Mouse (Mus musculus) embryonic facial prominence, embryonic 12.5 days (tissue): ENCODE data around the gene Gm20521. TPM values are rescaled to one million over a fixed set of nuclear protein-coding genes. Genes with fewer than 3 reads are reported as not detected.

Source experiments
- ATAC-seq: fragments of 200-750 bp; cut with Nextera tagmentation; 2 replicates; pipeline ENCODE4 v1.8.0; 2017; ENCODE audit not compliant: insufficient number of reproducible peaks, insufficient read depth, low FRiP score, low TSS enrichment
- H3K27ac ChIP-seq: fragments of 300-500 bp; sonication (generic); 2 replicates; pipeline ENCODE4 v1.5.1; 2016; ENCODE audit warnings: mild to moderate bottlenecking
- H3K27me3 ChIP-seq: fragments of 300-500 bp; sonication (generic); 2 replicates; pipeline ENCODE4 v1.6.1; 2016; ENCODE audit warnings: mild to moderate bottlenecking, moderate library complexity
- H3K36me3 ChIP-seq: fragments of 300-500 bp; sonication (generic); 2 replicates; pipeline ENCODE4 v1.6.1; 2016; ENCODE audit warnings: mild to moderate bottlenecking
- H3K4me1 ChIP-seq: fragments of 300-500 bp; sonication (generic); 2 replicates; pipeline ENCODE4 v1.6.1; 2016
- H3K4me2 ChIP-seq: fragments of 300-500 bp; sonication (generic); replicated peaks from 2 replicates; pipeline ENCODE4 v1.6.1; 2016; ENCODE audit warnings: mild to moderate bottlenecking, moderate library complexity
- H3K4me3 ChIP-seq: fragments of 300-500 bp; sonication (generic); 2 replicates; pipeline ENCODE4 v1.5.1; 2016; ENCODE audit warnings: mild to moderate bottlenecking
- H3K9ac ChIP-seq: fragments of 300-500 bp; sonication (generic); 2 replicates; pipeline ENCODE4 v1.6.1; 2016; ENCODE audit warnings: mild to moderate bottlenecking, moderate library complexity
- H3K9me3 ChIP-seq: fragments of 300-500 bp; sonication (generic); 2 replicates; pipeline ENCODE4 v1.6.1; 2016; ENCODE audit warnings: mild to moderate bottlenecking, moderate library complexity
- WGBS: fragments of 180-500 bp; shearing (Covaris S2); methylation state at CpG from one replicate; pipeline ENCODE4 v1.1.7; 2016; 5-methylcytosine and 5-hydroxymethylcytosine counted together
- polyA plus RNA-seq: library from polyadenylated mRNA; unstranded; fragments of >200 nt; fragmentation: Nextera tagmentation; extraction: Ambion mirVana; gene quantifications from 2 replicates; pipeline ENCODE4 v1.2.1, GENCODE M21; 2016

The Gm20521 gene
- 0.24 TPM in 1 of 2 replicates, not detected in the other for polyA plus RNA-seq

GRCm38 (mm10) chr14:54883154-54884021, at the start of gene Gm20521, which contains the start of gene Bcl2l2:
Gene Gm20521, plus strand, starts transcription at chr14:54883441.
Gene Bcl2l2, plus strand, starts transcription at chr14:54883377.
- Histone ChIP-seq H3K27me3 (0 out of 2 replicates have a peak, but pooled peaks cover under 1% of the 10 kb centered on the region), H3K4me2 (peak within 1 kb of the TSS; percentile 84), H3K36me3 (peaks cover 20% of the 10 kb centered on the region; the same call in 1 of the 2 replicates), H3K4me3 (peak within 1 kb of the TSS; percentile 66), H3K4me1 (peaks cover 18% of the 10 kb centered on the region), H3K9me3 (no peaks in the 10 kb centered on the region), H3K27ac (peak within 1 kb of the TSS; percentile 94), H3K9ac (peak within 1 kb of the TSS; percentile 85)
- ATAC-seq, result peak; percentile 83
- WGBS, result under 1% methylated on average over 27 of the region's 27 CpGs

DNA sequence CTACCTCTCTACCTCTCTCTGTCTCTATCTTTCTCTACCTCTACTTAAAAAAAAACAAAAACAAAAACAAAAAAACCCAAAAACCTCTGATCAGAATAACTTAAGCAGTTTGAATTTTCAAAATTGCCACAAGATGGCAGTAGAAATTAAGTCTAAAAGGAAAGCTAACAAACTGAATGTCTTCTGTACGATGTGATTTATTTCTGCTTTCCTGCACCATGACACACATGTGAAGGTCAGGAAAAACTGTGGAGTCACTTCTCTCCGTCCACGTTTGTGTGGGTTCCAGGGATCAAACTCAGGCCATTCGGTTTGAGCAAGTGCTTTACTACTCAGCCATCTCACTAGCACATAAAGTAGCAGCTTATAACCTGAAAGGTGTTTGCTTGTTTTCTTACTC, 39.8 kb upstream of the Gm20521 start:
- no peak overlapping the region for H3K9ac ChIP-seq
- H3K4me2 ChIP-seq, result no peak overlapping the region
- no peaks in the 10 kb centered on the region for H3K4me1 ChIP-seq
- no peaks in the 10 kb centered on the region for H3K27me3 ChIP-seq
- 3% methylated on average over 4 of the region's 4 CpGs for WGBS
- no peaks in the 10 kb centered on the region for H3K36me3 ChIP-seq
- no peak overlapping the region for H3K27ac ChIP-seq
- no peak overlapping the region for H3K4me3 ChIP-seq
- no peaks in the 10 kb centered on the region for H3K9me3 ChIP-seq
- ATAC-seq, result no peak

GRCm38 (mm10) chr14:54855726-54856125, 27.5 kb upstream of the Gm20521 start:
- Histone ChIP-seq H3K9ac (no peak overlapping the region), H3K4me2 (no peak overlapping the region), H3K4me3 (no peak overlapping the region), H3K27me3 (no peaks in the 10 kb centered on the region), H3K9me3 (no peaks in the 10 kb centered on the region), H3K36me3 (peaks cover 26% of the 10 kb centered on the region), H3K27ac (no peak overlapping the region), H3K4me1 (no peaks in the 10 kb centered on the region)
- no peak for ATAC-seq
- WGBS, result 98% methylated on average over 3 of the region's 3 CpGs

DNA sequence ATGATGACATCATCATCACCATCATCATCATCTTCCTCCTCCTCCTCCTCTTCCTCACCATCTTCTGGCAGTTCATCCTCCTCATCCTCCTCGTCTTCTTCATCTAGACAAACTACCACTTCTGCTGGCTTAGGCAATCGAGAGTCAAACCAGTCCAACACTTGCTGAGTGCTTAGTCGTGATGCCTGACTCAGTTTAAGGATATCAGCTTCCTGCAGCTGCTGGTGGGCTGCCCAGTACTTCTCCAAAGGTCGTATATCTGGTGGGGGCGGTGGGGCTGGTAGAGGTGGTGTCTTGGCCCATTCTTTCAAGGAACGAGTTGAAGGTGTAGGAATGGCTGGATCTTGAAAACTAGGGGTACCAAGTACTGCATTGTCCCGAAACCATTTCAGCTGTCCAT, 26.5 kb upstream of the Gm20521 start:
- H3K36me3 ChIP-seq, result peaks cover 26% of the 10 kb centered on the region
- no peak overlapping the region for H3K9ac ChIP-seq
- no peaks in the 10 kb centered on the region for H3K4me1 ChIP-seq
- no peaks in the 10 kb centered on the region for H3K27me3 ChIP-seq
- no peaks in the 10 kb centered on the region for H3K9me3 ChIP-seq
- H3K4me3 ChIP-seq, result no peak overlapping the region
- H3K4me2 ChIP-seq, result no peak overlapping the region
- no peak overlapping the region for H3K27ac ChIP-seq
- 91% methylated on average over 7 of the region's 7 CpGs for WGBS
- no peak for ATAC-seq

DNA sequence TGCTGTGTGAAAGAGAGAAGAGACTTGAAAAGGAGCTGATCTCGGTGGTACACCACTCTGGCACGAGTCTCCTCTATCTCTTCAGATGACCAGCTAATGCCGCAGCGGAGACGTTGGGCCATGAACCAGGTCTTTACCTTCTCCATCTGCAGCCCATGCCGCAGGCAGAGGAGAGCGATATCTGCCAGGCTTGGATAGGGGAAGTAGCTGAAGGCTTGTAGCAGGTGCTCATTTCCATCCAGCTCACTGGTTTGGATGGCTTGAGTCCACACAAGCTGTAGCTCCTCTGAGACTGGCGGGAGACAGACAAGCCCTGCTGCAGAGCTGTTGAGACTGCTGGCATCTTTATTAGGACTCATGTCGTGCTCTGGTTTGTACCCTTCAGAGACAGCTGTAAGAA, 25.4 kb upstream of the Gm20521 start:
- ATAC-seq, result no peak
- Histone ChIP-seq H3K27me3 (no peaks in the 10 kb centered on the region), H3K27ac (no peak overlapping the region), H3K36me3 (peaks cover 26% of the 10 kb centered on the region), H3K4me2 (no peak overlapping the region), H3K9me3 (no peaks in the 10 kb centered on the region), H3K4me1 (no peaks in the 10 kb centered on the region), H3K4me3 (no peak overlapping the region), H3K9ac (no peak overlapping the region)
- 94% methylated on average over 9 of the region's 9 CpGs for WGBS

- ATAC-seq, result no peak
- H3K4me2 ChIP-seq, result no peak overlapping the region
- whole genome bisulfite sequencing, result 52% methylated on average over 2 of the region's 2 CpGs
- no peak overlapping the region for H3K9ac ChIP-seq
- H3K9me3 ChIP-seq, result no peaks in the 10 kb centered on the region
- no peaks in the 10 kb centered on the region for H3K4me1 ChIP-seq
- no peak overlapping the region for H3K27ac ChIP-seq
- H3K4me3 ChIP-seq, result no peak overlapping the region
- no peaks in the 10 kb centered on the region for H3K27me3 ChIP-seq
- H3K36me3 ChIP-seq, result peaks cover 23% of the 10 kb centered on the region
Measured at GRCm38 (mm10) chr14:54860511-54860910, 22.7 kb upstream of the Gm20521 start.

DNA sequence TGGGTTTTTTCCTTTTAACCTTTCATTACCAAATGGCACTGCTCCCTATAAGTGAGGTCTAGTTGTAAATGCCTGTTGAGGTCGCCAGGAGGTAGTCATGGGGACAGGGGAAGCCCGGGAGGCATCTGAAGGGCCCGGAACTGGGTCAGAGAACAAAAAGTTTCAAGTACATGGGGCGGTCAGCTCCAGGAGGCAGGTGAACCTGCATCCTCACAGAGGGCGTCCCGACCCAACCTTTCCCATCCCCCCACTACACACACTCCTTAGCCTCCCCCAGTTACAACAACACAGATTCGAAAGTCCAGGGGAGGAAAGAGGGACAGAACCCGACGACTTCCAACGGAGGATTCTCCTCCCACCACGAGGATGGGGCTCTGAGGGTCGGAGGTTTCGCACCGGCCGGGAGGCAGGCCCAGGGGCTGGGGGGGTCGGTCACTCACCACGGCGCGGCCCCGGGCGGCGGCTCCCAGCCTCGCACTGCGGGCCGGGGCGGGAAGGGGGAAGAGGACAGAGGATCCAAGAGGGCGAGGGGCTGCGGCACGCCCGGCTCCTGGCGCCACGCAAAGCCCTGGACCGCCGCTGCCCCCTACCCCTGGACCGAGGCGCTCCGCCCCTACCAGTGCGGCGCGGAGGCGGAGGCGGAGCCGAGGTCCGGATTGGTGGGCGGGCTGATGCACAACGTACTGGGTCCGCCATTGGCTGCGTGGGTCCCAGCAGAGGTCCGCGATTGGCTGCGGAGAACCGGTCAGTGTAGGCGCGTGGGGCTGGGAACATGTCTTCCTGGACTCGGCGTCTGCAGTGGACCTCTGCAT, 19.5 kb upstream of the Gm20521 start:
- Histone ChIP-seq H3K9ac (peak overlapping the region; percentile 88), H3K4me1 (no peaks in the 10 kb centered on the region), H3K4me2 (peak overlapping the region; percentile 60), H3K27me3 (no peaks in the 10 kb centered on the region), H3K9me3 (no peaks in the 10 kb centered on the region), H3K36me3 (no peaks in the 10 kb centered on the region), H3K27ac (peak overlapping the region; percentile 72), H3K4me3 (peak overlapping the region; percentile 86)
- WGBS, result under 1% methylated on average over 55 of the region's 56 CpGs
- peak; percentile 100 for ATAC-seq

- peak overlapping the region; percentile 65; the same call in 1 of the 2 replicates for H3K27ac ChIP-seq
- H3K4me3 ChIP-seq, result peak overlapping the region; percentile 86
- 18% methylated on average over 21 of the region's 21 CpGs for WGBS
Measured at GRCm38 (mm10) chr14:54864313-54865036, 18.8 kb upstream of the Gm20521 start.

GRCm38 (mm10) chr14:54865626-54866025, 17.6 kb upstream of the Gm20521 start:
- H3K9me3 ChIP-seq, result no peaks in the 10 kb centered on the region
- H3K4me3 ChIP-seq, result no peak overlapping the region
- ATAC-seq, result no peak
- no peak overlapping the region for H3K27ac ChIP-seq
- H3K4me2 ChIP-seq, result no peak overlapping the region
- H3K27me3 ChIP-seq, result no peaks in the 10 kb centered on the region
- no peaks in the 10 kb centered on the region for H3K4me1 ChIP-seq
- WGBS, result 83% methylated on average over 5 of the region's 5 CpGs
- no peaks in the 10 kb centered on the region for H3K36me3 ChIP-seq
- H3K9ac ChIP-seq, result no peak overlapping the region

More at GRCm38 (mm10) chr14:54864313-54865036, 18.8 kb upstream of the Gm20521 start:
- Histone ChIP-seq H3K4me2 (peak overlapping the region; percentile 60), H3K36me3 (no peaks in the 10 kb centered on the region), H3K27me3 (no peaks in the 10 kb centered on the region), H3K4me1 (no peaks in the 10 kb centered on the region), H3K9me3 (no peaks in the 10 kb centered on the region), H3K9ac (peak overlapping the region; percentile 88)
- ATAC-seq, result no peak

DNA sequence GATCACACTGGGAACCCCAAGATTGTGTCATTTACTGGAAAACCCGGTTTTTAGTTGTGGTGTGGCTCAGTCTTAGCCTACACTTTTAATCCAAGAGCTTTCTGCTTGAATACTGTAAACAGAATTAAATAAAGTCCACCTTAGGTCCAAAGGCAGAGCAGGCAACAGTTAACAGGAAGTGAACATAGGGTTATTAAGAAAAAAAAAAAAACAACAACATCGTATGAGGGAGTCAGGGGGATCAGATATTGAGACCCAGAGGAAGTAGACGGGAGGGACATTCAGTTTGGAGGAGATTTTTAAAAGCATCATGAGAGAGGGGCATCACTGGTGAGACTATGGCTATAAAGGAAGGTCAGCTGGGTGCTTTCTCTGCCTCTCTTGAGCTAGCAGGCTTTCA, 17.0 kb upstream of the Gm20521 start:
- Histone ChIP-seq H3K4me2 (no peak overlapping the region), H3K9ac (no peak overlapping the region), H3K4me1 (no peaks in the 10 kb centered on the region), H3K27me3 (no peaks in the 10 kb centered on the region), H3K9me3 (no peaks in the 10 kb centered on the region), H3K4me3 (no peak overlapping the region), H3K27ac (no peak overlapping the region), H3K36me3 (no peaks in the 10 kb centered on the region)
- 51% methylated on average over 3 of the region's 3 CpGs for WGBS
- ATAC-seq, result no peak

DNA sequence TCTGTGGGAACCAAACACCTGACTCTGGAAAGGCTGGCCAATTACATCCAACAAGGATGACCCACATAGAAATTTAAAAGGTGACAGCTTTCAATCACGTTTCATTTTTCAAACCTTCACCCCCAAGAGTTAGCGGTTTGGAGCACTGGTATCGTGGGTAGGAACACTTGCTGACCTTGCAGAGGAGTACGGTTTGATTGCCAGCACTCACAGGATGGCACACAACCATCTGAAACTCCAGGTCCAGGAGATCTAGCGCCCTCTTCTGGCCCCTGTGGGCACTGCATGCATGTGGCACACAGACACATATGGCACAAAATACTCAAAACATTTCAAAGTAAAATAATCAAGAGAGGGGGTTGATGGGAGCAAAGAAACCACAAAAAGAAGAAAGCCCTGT, 16.3 kb upstream of the Gm20521 start:
- H3K36me3 ChIP-seq, result no peaks in the 10 kb centered on the region
- no peak for ATAC-seq
- no peak overlapping the region for H3K4me3 ChIP-seq
- H3K27me3 ChIP-seq, result no peaks in the 10 kb centered on the region
- H3K9ac ChIP-seq, result no peak overlapping the region
- H3K4me2 ChIP-seq, result no peak overlapping the region
- H3K27ac ChIP-seq, result no peak overlapping the region
- no peaks in the 10 kb centered on the region for H3K9me3 ChIP-seq
- 55% methylated on average over 5 of the region's 5 CpGs for WGBS
- no peaks in the 10 kb centered on the region for H3K4me1 ChIP-seq
